Mouse (Mus musculus): ENCODE measurements around the gene Lrp6. TPM values are rescaled to one million over a fixed set of nuclear protein-coding genes. Genes with fewer than 3 reads are reported as not detected.
A peak's percentile ranks its signal among the peaks of the same experiment; 100 is the strongest.

Gene Lrp6
- polyA plus RNA-seq, 1 experiment from 2014 or later, result 32.8 TPM

- no peak overlapping the region for H3K4me2 ChIP-seq (ENCODE audit: low read depth, severe bottlenecking)
- no peak overlapping the region for H3K9ac ChIP-seq (ENCODE audit: low read length)
- H3K4me3 ChIP-seq (ENCODE audit: low read depth, low read length), result no peak overlapping the region
- H3K4me1 ChIP-seq (ENCODE audit: control insufficient read depth, insufficient read depth, low read length), result no peaks in the 10 kb centered on the region
- H3K36me3 ChIP-seq (ENCODE audit: control insufficient read depth, insufficient read depth, low read length), result peaks cover 12% of the 10 kb centered on the region; the same call in 1 of the 2 replicates
- no peak for DNase-seq (ENCODE audit: low spot score)
- 85% methylated on average over 10 of the region's 10 CpGs for WGBS
- ATAC-seq (ENCODE audit: insufficient number of reproducible peaks, low FRiP score, low TSS enrichment, low read depth), result no peak
- no peaks in the 10 kb centered on the region for H3K9me3 ChIP-seq (ENCODE audit: control insufficient read depth, low read length)
- H3K27me3 ChIP-seq (ENCODE audit: control insufficient read depth, insufficient read depth, low read length), result no peaks in the 10 kb centered on the region
- H3K27ac ChIP-seq (replicated peaks; ENCODE audit: low read depth, low read length), result no peak overlapping the region
These were observed 100.0 kb downstream of the Lrp6 start for GRCm38 (mm10) chr6:134466671-134467229.

DNA sequence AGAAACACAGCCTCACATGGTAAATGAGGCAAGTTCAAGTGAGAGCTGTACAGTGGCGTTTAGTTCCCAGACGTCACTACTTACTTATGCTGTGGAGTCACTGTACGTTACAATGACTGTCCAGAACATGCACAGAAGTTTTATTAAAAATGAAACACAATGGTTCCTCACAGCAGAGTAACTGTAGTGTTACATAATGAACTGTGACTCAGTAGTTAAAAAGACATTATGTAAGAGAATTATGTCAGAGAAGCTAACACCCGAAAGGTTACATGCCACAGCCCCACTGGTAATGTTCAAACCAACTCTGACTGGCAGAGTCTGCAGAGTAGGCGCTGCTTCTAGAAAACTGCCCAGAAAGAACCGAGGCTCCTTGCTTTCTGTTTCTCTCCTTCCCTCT lies 105.6 kb downstream of the Lrp6 start:
- no peak overlapping the region for H3K4me2 ChIP-seq (ENCODE audit: low read depth, severe bottlenecking)
- no peaks in the 10 kb centered on the region for H3K4me1 ChIP-seq (ENCODE audit: control insufficient read depth, insufficient read depth, low read length)
- H3K4me3 ChIP-seq (ENCODE audit: low read depth, low read length), result no peak overlapping the region
- no peak overlapping the region for H3K9ac ChIP-seq (ENCODE audit: low read length)
- H3K9me3 ChIP-seq (ENCODE audit: control insufficient read depth, low read length), result no peaks in the 10 kb centered on the region
- H3K36me3 ChIP-seq (ENCODE audit: control insufficient read depth, insufficient read depth, low read length), result peaks cover 27% of the 10 kb centered on the region
- ATAC-seq (ENCODE audit: insufficient number of reproducible peaks, low FRiP score, low TSS enrichment, low read depth) (no peak), DNase-seq (ENCODE audit: low spot score) (no peak)
- 92% methylated on average over 6 of the region's 6 CpGs for WGBS
- no peak overlapping the region for H3K27ac ChIP-seq (replicated peaks; ENCODE audit: low read depth, low read length)
- H3K27me3 ChIP-seq (ENCODE audit: control insufficient read depth, insufficient read depth, low read length), result no peaks in the 10 kb centered on the region

GRCm38 (mm10) chr6:134458376-134458775 lies 108.4 kb downstream of the Lrp6 start:
- H3K4me1 ChIP-seq (ENCODE audit: control insufficient read depth, insufficient read depth, low read length), result no peaks in the 10 kb centered on the region
- H3K9me3 ChIP-seq (ENCODE audit: control insufficient read depth, low read length), result no peaks in the 10 kb centered on the region
- no peak overlapping the region for H3K27ac ChIP-seq (replicated peaks; ENCODE audit: low read depth, low read length)
- peaks cover 33% of the 10 kb centered on the region for H3K36me3 ChIP-seq (ENCODE audit: control insufficient read depth, insufficient read depth, low read length)
- H3K9ac ChIP-seq (ENCODE audit: low read length), result no peak overlapping the region
- ATAC-seq (ENCODE audit: insufficient number of reproducible peaks, low FRiP score, low TSS enrichment, low read depth), result no peak
- no peak overlapping the region for H3K4me3 ChIP-seq (ENCODE audit: low read depth, low read length)
- DNase-seq (ENCODE audit: low spot score), result no peak
- H3K27me3 ChIP-seq (ENCODE audit: control insufficient read depth, insufficient read depth, low read length), result no peaks in the 10 kb centered on the region
- no peak overlapping the region for H3K4me2 ChIP-seq (ENCODE audit: low read depth, severe bottlenecking)
- WGBS, result 94% methylated on average over 1 of the region's 1 CpGs

DNA sequence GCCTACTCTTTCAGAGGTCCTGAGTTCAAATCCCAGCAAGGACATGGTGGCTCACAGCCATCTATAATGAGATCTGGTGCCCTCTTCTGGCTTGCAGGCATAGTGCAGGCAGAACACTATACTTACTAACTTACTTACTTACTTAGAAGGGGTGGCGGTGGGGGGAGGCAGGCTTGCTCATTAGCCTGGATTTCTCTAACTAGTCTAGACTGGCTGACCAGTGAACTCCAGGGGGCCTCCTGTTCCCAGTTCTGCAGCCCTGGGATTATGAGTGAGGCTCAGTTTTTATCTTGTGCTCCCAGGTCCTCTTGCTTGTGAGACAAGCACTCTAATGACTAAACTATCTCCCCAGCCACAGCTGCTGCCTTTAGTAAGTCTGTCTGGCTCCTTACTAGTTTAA lies 112.7 kb downstream of the Lrp6 start:
- 84% methylated on average over 1 of the region's 1 CpGs for WGBS
- Histone ChIP-seq H3K27me3 (ENCODE audit: control insufficient read depth, insufficient read depth, low read length) (no peaks in the 10 kb centered on the region), H3K4me2 (ENCODE audit: low read depth, severe bottlenecking) (no peak overlapping the region), H3K4me3 (ENCODE audit: low read depth, low read length) (no peak overlapping the region), H3K27ac (replicated peaks; ENCODE audit: low read depth, low read length) (no peak overlapping the region), H3K4me1 (ENCODE audit: control insufficient read depth, insufficient read depth, low read length) (0 out of 2 replicates have a peak, but pooled peaks cover 10% of the 10 kb centered on the region), H3K9me3 (ENCODE audit: control insufficient read depth, low read length) (no peaks in the 10 kb centered on the region), H3K9ac (ENCODE audit: low read length) (no peak overlapping the region), H3K36me3 (ENCODE audit: control insufficient read depth, insufficient read depth, low read length) (peaks cover 23% of the 10 kb centered on the region)
- ATAC-seq (ENCODE audit: insufficient number of reproducible peaks, low FRiP score, low TSS enrichment, low read depth) (no peak), DNase-seq (ENCODE audit: low spot score) (no peak)

- no peaks in the 10 kb centered on the region for H3K27me3 ChIP-seq (ENCODE audit: control insufficient read depth, insufficient read depth, low read length)
- H3K27ac ChIP-seq (replicated peaks; ENCODE audit: low read depth, low read length), result no peak overlapping the region
- no peak overlapping the region for H3K4me3 ChIP-seq (ENCODE audit: low read depth, low read length)
- H3K9me3 ChIP-seq (ENCODE audit: control insufficient read depth, low read length), result no peaks in the 10 kb centered on the region
- ATAC-seq (ENCODE audit: insufficient number of reproducible peaks, low FRiP score, low TSS enrichment, low read depth) (peak; percentile 89), DNase-seq (ENCODE audit: low spot score) (peak; percentile 65)
- no peak overlapping the region for H3K9ac ChIP-seq (ENCODE audit: low read length)
- H3K36me3 ChIP-seq (ENCODE audit: control insufficient read depth, insufficient read depth, low read length), result peaks cover 15% of the 10 kb centered on the region
- no peak overlapping the region for H3K4me2 ChIP-seq (ENCODE audit: low read depth, severe bottlenecking)
- H3K4me1 ChIP-seq (ENCODE audit: control insufficient read depth, insufficient read depth, low read length), result 0 out of 2 replicates have a peak, but pooled peaks cover 10% of the 10 kb centered on the region
- WGBS, result 55% methylated on average over 14 of the region's 14 CpGs
These were observed 116.1 kb downstream of the Lrp6 start for GRCm38 (mm10) chr6:134450661-134451119.

- no peak overlapping the region for H3K27ac ChIP-seq (replicated peaks; ENCODE audit: low read depth, low read length)
- H3K4me1 ChIP-seq (ENCODE audit: control insufficient read depth, insufficient read depth, low read length), result 0 out of 2 replicates have a peak, but pooled peaks cover 10% of the 10 kb centered on the region
- H3K4me3 ChIP-seq (ENCODE audit: low read depth, low read length), result no peak overlapping the region
- H3K36me3 ChIP-seq (ENCODE audit: control insufficient read depth, insufficient read depth, low read length), result peaks cover 19% of the 10 kb centered on the region
- 77% methylated on average over 11 of the region's 11 CpGs for WGBS
- no peak for ATAC-seq (ENCODE audit: insufficient number of reproducible peaks, low FRiP score, low TSS enrichment, low read depth)
- no peaks in the 10 kb centered on the region for H3K27me3 ChIP-seq (ENCODE audit: control insufficient read depth, insufficient read depth, low read length)
- DNase-seq (ENCODE audit: low spot score), result no peak
- no peaks in the 10 kb centered on the region for H3K9me3 ChIP-seq (ENCODE audit: control insufficient read depth, low read length)
- H3K9ac ChIP-seq (ENCODE audit: low read length), result no peak overlapping the region
- no peak overlapping the region for H3K4me2 ChIP-seq (ENCODE audit: low read depth, severe bottlenecking)
These were observed 116.8 kb downstream of the Lrp6 start for GRCm38 (mm10) chr6:134449958-134450357.

DNA sequence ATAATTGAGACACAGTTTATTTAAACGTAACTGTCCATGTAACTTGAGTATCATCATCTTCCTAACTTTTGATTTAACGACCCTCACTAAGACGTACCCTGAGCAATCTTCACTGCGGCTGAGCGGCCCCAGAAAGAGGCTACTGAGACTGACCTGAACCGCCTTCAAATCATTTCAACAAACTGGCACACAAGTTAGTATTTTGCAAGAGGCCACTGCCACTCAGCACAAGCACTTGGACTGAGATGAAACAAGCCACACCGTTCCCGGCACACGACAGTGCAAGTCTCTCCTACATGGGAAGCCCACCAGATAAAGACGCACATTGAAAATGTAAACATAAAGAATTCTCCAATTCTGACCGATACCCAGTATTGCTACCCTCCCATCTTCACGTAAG lies 118.3 kb downstream of the Lrp6 start:
- Histone ChIP-seq H3K4me3 (ENCODE audit: low read depth, low read length) (no peak overlapping the region), H3K9me3 (ENCODE audit: control insufficient read depth, low read length) (no peaks in the 10 kb centered on the region), H3K27me3 (ENCODE audit: control insufficient read depth, insufficient read depth, low read length) (no peaks in the 10 kb centered on the region), H3K36me3 (ENCODE audit: control insufficient read depth, insufficient read depth, low read length) (peaks cover 13% of the 10 kb centered on the region), H3K27ac (replicated peaks; ENCODE audit: low read depth, low read length) (no peak overlapping the region), H3K9ac (ENCODE audit: low read length) (no peak overlapping the region), H3K4me1 (ENCODE audit: control insufficient read depth, insufficient read depth, low read length) (0 out of 2 replicates have a peak, but pooled peaks cover 10% of the 10 kb centered on the region), H3K4me2 (ENCODE audit: low read depth, severe bottlenecking) (no peak overlapping the region)
- 92% methylated on average over 12 of the region's 12 CpGs for WGBS
- DNase-seq (ENCODE audit: low spot score), result no peak
- ATAC-seq (ENCODE audit: insufficient number of reproducible peaks, low FRiP score, low TSS enrichment, low read depth), result no peak

GRCm38 (mm10) chr6:134443925-134444324 lies 122.8 kb downstream of the Lrp6 start:
- H3K27ac ChIP-seq (replicated peaks; ENCODE audit: low read depth, low read length), result no peak overlapping the region
- no peak for DNase-seq (ENCODE audit: low spot score)
- no peak for ATAC-seq (ENCODE audit: insufficient number of reproducible peaks, low FRiP score, low TSS enrichment, low read depth)
- H3K9ac ChIP-seq (ENCODE audit: low read length), result no peak overlapping the region
- H3K9me3 ChIP-seq (ENCODE audit: control insufficient read depth, low read length), result no peaks in the 10 kb centered on the region
- H3K4me2 ChIP-seq (ENCODE audit: low read depth, severe bottlenecking), result no peak overlapping the region
- WGBS, result 80% methylated on average over 5 of the region's 5 CpGs
- peaks cover 8% of the 10 kb centered on the region for H3K36me3 ChIP-seq (ENCODE audit: control insufficient read depth, insufficient read depth, low read length)
- H3K4me1 ChIP-seq (ENCODE audit: control insufficient read depth, insufficient read depth, low read length), result peaks cover 8% of the 10 kb centered on the region; the same call in 1 of the 2 replicates
- H3K4me3 ChIP-seq (ENCODE audit: low read depth, low read length), result no peak overlapping the region
- no peaks in the 10 kb centered on the region for H3K27me3 ChIP-seq (ENCODE audit: control insufficient read depth, insufficient read depth, low read length)
